Mouse (Mus musculus): ENCODE data around the gene Cdc25a. TPM values are rescaled to one million over a fixed set of nuclear protein-coding genes. Genes with fewer than 3 reads are reported as not detected.
A peak's percentile ranks its signal among the peaks of the same experiment; 100 is the strongest.

The Cdc25a gene
- polyA plus RNA-seq, 1 experiment from 2014 or later = 42.1 TPM

Small RNAs within 50 kb of the gene (microRNA-seq; reads per million reads assigned to microRNA genes)
- gene Mir7089 = 2.7 reads per million, percentile 4 among the genes with 10 or more reads in this experiment

Other genes starting within 250 kb of the Cdc25a start
- gene Fbxw24, start 249.5 kb upstream of the Cdc25a start, polyA plus RNA-seq (2016; fragmentation: Nextera tagmentation; extraction: Ambion mirVana) = not detected in 2 replicates
- not detected in 2 replicates for gene Fbxw25, start 210.9 kb upstream of the Cdc25a start, polyA plus RNA-seq (2016; fragmentation: Nextera tagmentation; extraction: Ambion mirVana)
- gene Fbxw18, start 172.9 kb upstream of the Cdc25a start, polyA plus RNA-seq (2016; fragmentation: Nextera tagmentation; extraction: Ambion mirVana) = not detected in 2 replicates
- gene Fbxw26, start 129.5 kb upstream of the Cdc25a start, polyA plus RNA-seq (2016; fragmentation: Nextera tagmentation; extraction: Ambion mirVana) = not detected in 2 replicates
- gene Fbxw27, start 84.9 kb upstream of the Cdc25a start, polyA plus RNA-seq (2016; fragmentation: Nextera tagmentation; extraction: Ambion mirVana) = not detected in 2 replicates
- gene Spink8, start 63.3 kb upstream of the Cdc25a start, polyA plus RNA-seq (2016; fragmentation: Nextera tagmentation; extraction: Ambion mirVana) = not detected in 2 replicates
- gene Nme6, start 42.8 kb upstream of the Cdc25a start, polyA plus RNA-seq (2016; fragmentation: Nextera tagmentation; extraction: Ambion mirVana) = 82.0 and 89.8 TPM in 2 replicates
- 0.61 and 0.91 TPM in 2 replicates for gene Camp, start 26.0 kb upstream of the Cdc25a start, polyA plus RNA-seq (2016; fragmentation: Nextera tagmentation; extraction: Ambion mirVana)
- 94.5 and 112 TPM in 2 replicates for gene Map4, start 55.9 kb downstream of the Cdc25a start, polyA plus RNA-seq (2016; fragmentation: Nextera tagmentation; extraction: Ambion mirVana)
- gene Smarcc1, start 242.1 kb downstream of the Cdc25a start, polyA plus RNA-seq (2016; fragmentation: Nextera tagmentation; extraction: Ambion mirVana) = 235 and 237 TPM in 2 replicates
- 226 and 231 TPM in 2 replicates for gene Dhx30, start 242.3 kb downstream of the Cdc25a start, polyA plus RNA-seq (2016; fragmentation: Nextera tagmentation; extraction: Ambion mirVana)